Mouse (Mus musculus): ENCODE results near the gene Arrdc2. TPM values are rescaled to one million over a fixed set of nuclear protein-coding genes. Genes with fewer than 3 reads are reported as not detected.

Arrdc2 gene
- polyA plus RNA-seq, 1 experiment: 44.8 TPM

DNA sequence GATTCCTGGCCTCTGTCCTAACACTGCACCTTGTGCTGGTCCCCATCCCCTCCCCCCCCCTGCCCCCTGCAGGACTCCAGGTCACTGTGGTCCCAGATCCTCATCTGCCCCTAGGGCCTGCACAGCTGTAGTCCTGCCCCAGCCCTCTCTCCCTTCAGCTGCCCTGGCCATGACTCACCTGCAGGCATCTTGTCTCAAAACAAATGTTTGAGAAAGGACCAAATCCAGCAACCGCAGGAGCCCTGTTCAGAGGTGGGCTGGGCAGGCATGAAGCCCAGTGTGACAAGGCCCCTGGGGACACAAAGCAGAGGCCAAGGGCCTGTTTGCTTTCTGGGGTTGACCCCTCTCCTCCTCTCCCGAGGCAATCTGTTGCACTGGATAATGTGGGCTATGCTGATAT is 38.7 kb upstream of the Arrdc2 start:
- no peak overlapping the region for H3K4me3 ChIP-seq (replicated peaks; ENCODE audit: control insufficient read depth, low read depth, low read length)
- H3K27ac ChIP-seq (ENCODE audit: control insufficient read depth, insufficient read depth, low read depth, low read length, poor library complexity): no peak overlapping the region
- no peaks in the 10 kb centered on the region for H3K4me1 ChIP-seq (ENCODE audit: control insufficient read depth, insufficient read depth, low read length)
- TF ChIP-seq CTCF (IDR thresholded peaks at IDR 0.05; ENCODE audit: control insufficient read depth, insufficient read depth, low read length) (no peak), POLR2A (IDR thresholded peaks at IDR 0.05; ENCODE audit: borderline replicate concordance, control insufficient read depth, low read depth, low read length) (no peak)
- 66% methylated on average over 2 of the region's 2 CpGs for WGBS

GRCm38 (mm10) chr8:70876382-70876781 is 36.9 kb upstream of the Arrdc2 start:
- H3K4me1 ChIP-seq (ENCODE audit: control insufficient read depth, insufficient read depth, low read length): no peaks in the 10 kb centered on the region; the same call in 1 of the 2 replicates
- no peak overlapping the region for H3K27ac ChIP-seq (ENCODE audit: control insufficient read depth, insufficient read depth, low read depth, low read length, poor library complexity)
- H3K4me3 ChIP-seq (replicated peaks; ENCODE audit: control insufficient read depth, low read depth, low read length): no peak overlapping the region
- TF ChIP-seq POLR2A (IDR thresholded peaks at IDR 0.05; ENCODE audit: borderline replicate concordance, control insufficient read depth, low read depth, low read length) (no peak), CTCF (IDR thresholded peaks at IDR 0.05; ENCODE audit: control insufficient read depth, insufficient read depth, low read length) (no peak)
- WGBS: 74% methylated on average over 4 of the region's 4 CpGs

- 90% methylated on average over 13 of the region's 13 CpGs for WGBS
- Histone ChIP-seq H3K27ac (ENCODE audit: control insufficient read depth, insufficient read depth, low read depth, low read length, poor library complexity) (no peak overlapping the region), H3K4me1 (ENCODE audit: control insufficient read depth, insufficient read depth, low read length) (no peaks in the 10 kb centered on the region; the same call in 1 of the 2 replicates), H3K4me3 (replicated peaks; ENCODE audit: control insufficient read depth, low read depth, low read length) (no peak overlapping the region)
- no peak for TF ChIP-seq POLR2A (IDR thresholded peaks at IDR 0.05; ENCODE audit: borderline replicate concordance, control insufficient read depth, low read depth, low read length)
- no peak for TF ChIP-seq CTCF (IDR thresholded peaks at IDR 0.05; ENCODE audit: control insufficient read depth, insufficient read depth, low read length)
Observed at GRCm38 (mm10) chr8:70874441-70874840, 34.9 kb upstream of the Arrdc2 start.

- Histone ChIP-seq H3K27ac (ENCODE audit: control insufficient read depth, insufficient read depth, low read depth, low read length, poor library complexity) (peak within 1 kb of the TSS; percentile 77), H3K4me3 (replicated peaks; ENCODE audit: control insufficient read depth, low read depth, low read length) (peak within 1 kb of the TSS; percentile 62), H3K4me1 (ENCODE audit: control insufficient read depth, insufficient read depth, low read length) (no peaks in the 10 kb centered on the region; the same call in 1 of the 2 replicates)
- TF ChIP-seq POLR2A (IDR thresholded peaks at IDR 0.05; ENCODE audit: borderline replicate concordance, control insufficient read depth, low read depth, low read length) (peak; percentile 46; the same call in 1 of the 2 replicates), CTCF (IDR thresholded peaks at IDR 0.05; ENCODE audit: control insufficient read depth, insufficient read depth, low read length) (peak; percentile 82)
- WGBS: 2% methylated on average over 46 of the region's 46 CpGs
Observed at GRCm38 (mm10) chr8:70873364-70873985, 34.0 kb upstream of the Arrdc2 start, which contains the start of gene Ccdc124. Gene Ccdc124 (minus strand): TSS chr8:70873935.

DNA sequence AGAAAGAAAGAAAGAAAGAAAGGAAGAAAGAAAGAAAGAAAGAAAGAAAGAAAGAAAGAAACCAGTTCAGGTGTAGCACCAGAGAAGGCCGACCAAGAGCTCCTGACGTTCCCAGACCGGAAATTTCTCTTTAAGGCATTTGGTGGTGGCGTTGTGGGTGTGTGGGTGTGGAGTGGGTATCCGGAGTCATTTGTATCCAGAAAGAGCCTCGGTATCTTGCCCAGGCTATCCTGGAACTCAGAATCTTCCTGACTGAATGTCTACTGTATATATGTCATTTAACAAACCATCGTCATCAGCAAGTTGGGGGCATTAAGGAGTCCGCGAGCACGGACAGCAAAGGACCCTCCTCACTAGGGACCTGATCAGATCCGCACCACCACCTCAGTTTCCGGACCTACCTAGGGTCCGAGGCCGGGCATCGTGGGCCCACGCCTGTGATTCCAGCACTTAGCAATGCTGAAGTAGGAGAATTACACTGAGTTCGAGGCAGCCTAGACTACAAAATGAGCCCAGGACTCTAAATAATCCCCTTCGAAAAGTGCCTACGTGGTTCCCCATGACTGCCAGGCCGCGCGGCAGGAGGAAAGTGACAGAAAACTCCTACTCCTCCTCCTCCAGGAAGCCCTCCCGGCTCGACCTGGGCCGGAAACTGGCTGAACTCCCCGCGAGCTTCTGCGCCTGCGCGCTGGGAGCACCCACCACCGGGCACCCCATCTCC is 33.3 kb upstream of the Arrdc2 start:
- WGBS: 4% methylated on average over 31 of the region's 31 CpGs
- Histone ChIP-seq H3K4me3 (replicated peaks; ENCODE audit: control insufficient read depth, low read depth, low read length) (peak overlapping the region; percentile 62), H3K27ac (ENCODE audit: control insufficient read depth, insufficient read depth, low read depth, low read length, poor library complexity) (peak overlapping the region; percentile 77), H3K4me1 (ENCODE audit: control insufficient read depth, insufficient read depth, low read length) (peaks cover 1% of the 10 kb centered on the region; the same call in 1 of the 2 replicates)
- no peak for TF ChIP-seq CTCF (IDR thresholded peaks at IDR 0.05; ENCODE audit: control insufficient read depth, insufficient read depth, low read length)
- TF ChIP-seq POLR2A (IDR thresholded peaks at IDR 0.05; ENCODE audit: borderline replicate concordance, control insufficient read depth, low read depth, low read length): no peak

DNA sequence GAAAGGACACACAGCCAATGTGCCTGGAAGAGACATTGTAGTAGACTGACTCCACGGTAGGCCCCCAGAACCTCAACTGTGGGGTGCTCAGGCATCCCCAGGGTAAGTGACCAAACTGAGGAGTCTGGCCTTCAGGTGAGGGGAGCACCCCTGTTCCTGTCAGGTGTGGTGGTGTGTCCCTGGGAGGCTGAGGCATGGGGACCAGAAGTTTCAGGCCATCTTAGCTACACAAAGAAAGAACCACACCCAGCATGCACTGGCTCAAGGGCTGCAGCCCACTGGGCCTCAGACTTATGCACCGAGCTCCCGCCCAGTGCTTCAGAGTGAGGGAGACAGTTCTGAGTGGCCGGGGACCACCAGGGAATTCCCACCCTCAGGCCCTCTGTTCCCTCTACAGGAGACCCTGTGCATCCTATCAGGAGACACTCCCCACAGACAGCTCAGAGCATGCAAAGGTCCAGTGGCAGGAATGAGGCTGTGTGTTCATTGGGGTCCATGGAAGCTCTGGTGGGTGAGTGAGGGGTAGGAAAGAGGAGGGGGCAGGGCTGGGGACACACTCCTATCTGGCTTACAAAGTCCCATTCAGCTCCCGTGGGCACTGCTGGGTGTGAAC is 31.8 kb upstream of the Arrdc2 start:
- H3K4me3 ChIP-seq (replicated peaks; ENCODE audit: control insufficient read depth, low read depth, low read length): no peak overlapping the region
- TF ChIP-seq POLR2A (IDR thresholded peaks at IDR 0.05; ENCODE audit: borderline replicate concordance, control insufficient read depth, low read depth, low read length) (no peak), CTCF (IDR thresholded peaks at IDR 0.05; ENCODE audit: control insufficient read depth, insufficient read depth, low read length) (no peak)
- no peak overlapping the region for H3K27ac ChIP-seq (ENCODE audit: control insufficient read depth, insufficient read depth, low read depth, low read length, poor library complexity)
- H3K4me1 ChIP-seq (ENCODE audit: control insufficient read depth, insufficient read depth, low read length): peaks cover 1% of the 10 kb centered on the region; the same call in 1 of the 2 replicates
- WGBS: 86% methylated on average over 5 of the region's 5 CpGs

GRCm38 (mm10) chr8:70869601-70870041 is 30.1 kb upstream of the Arrdc2 start:
- Histone ChIP-seq H3K4me1 (ENCODE audit: control insufficient read depth, insufficient read depth, low read length) (peaks cover 5% of the 10 kb centered on the region), H3K4me3 (replicated peaks; ENCODE audit: control insufficient read depth, low read depth, low read length) (no peak overlapping the region), H3K27ac (ENCODE audit: control insufficient read depth, insufficient read depth, low read depth, low read length, poor library complexity) (no peak overlapping the region)
- TF ChIP-seq CTCF (IDR thresholded peaks at IDR 0.05; ENCODE audit: control insufficient read depth, insufficient read depth, low read length) (peak; percentile 98), POLR2A (IDR thresholded peaks at IDR 0.05; ENCODE audit: borderline replicate concordance, control insufficient read depth, low read depth, low read length) (0 out of 2 replicates have a peak, but pooled peaks have one; percentile 3)
- 51% methylated on average over 16 of the region's 16 CpGs for WGBS

- Histone ChIP-seq H3K27ac (ENCODE audit: control insufficient read depth, insufficient read depth, low read depth, low read length, poor library complexity) (no peak overlapping the region), H3K4me1 (ENCODE audit: control insufficient read depth, insufficient read depth, low read length) (peaks cover 5% of the 10 kb centered on the region), H3K4me3 (replicated peaks; ENCODE audit: control insufficient read depth, low read depth, low read length) (no peak overlapping the region)
- TF ChIP-seq CTCF (IDR thresholded peaks at IDR 0.05; ENCODE audit: control insufficient read depth, insufficient read depth, low read length) (no peak), POLR2A (IDR thresholded peaks at IDR 0.05; ENCODE audit: borderline replicate concordance, control insufficient read depth, low read depth, low read length) (no peak)
- 49% methylated on average over 5 of the region's 5 CpGs for WGBS
Observed at GRCm38 (mm10) chr8:70869199-70869571, 29.7 kb upstream of the Arrdc2 start.

Data from bone marrow, adult 2 months (tissue).